Mouse (Mus musculus) urinary bladder, adult 2 months (tissue): ENCODE results near the gene Car14. TPM values are rescaled to one million over a fixed set of nuclear protein-coding genes. Genes with fewer than 3 reads are reported as not detected.
A peak's percentile ranks its signal among the peaks of the same experiment; 100 is the strongest.
"Not testable (repeated sequence)": the region's sequence is repeated elsewhere in the genome, so short reads cannot be mapped to it uniquely, and the experiment has no call there.

ENCODE experiments used
- DNase-seq: peaks from one replicate; pipeline ENCODE4 v3.0.0; 2022; ENCODE audit warnings: low spot score
- polyA plus RNA-seq: library from polyadenylated mRNA; depleted of rRNA; stranded (reverse); fragments of >200 nt; gene quantifications from 2 replicates; pipeline ENCODE4 v1.2.3, GENCODE M21; 2012

Gene Car14
- polyA plus RNA-seq, 1 experiment = 14.7 TPM

- DNase-seq = no peak
These were observed 20.6 kb upstream of the Car14 start for GRCm38 (mm10) chr3:95925087-95925486.

GRCm38 (mm10) chr3:95924185-95924584 lies 19.7 kb upstream of the Car14 start:
- DNase-seq = no peak

- not testable (repeated sequence) for DNase-seq
These were observed 18.9 kb upstream of the Car14 start for GRCm38 (mm10) chr3:95923429-95923828.

GRCm38 (mm10) chr3:95920532-95920931 lies 16.0 kb upstream of the Car14 start:
- not testable (repeated sequence) for DNase-seq

GRCm38 (mm10) chr3:95916760-95917159 lies 12.3 kb upstream of the Car14 start:
- DNase-seq = no peak

- DNase-seq = no peak
These were observed 10.2 kb upstream of the Car14 start for GRCm38 (mm10) chr3:95914706-95915105.

- DNase-seq = no peak
These were observed 3.1 kb upstream of the Car14 start for GRCm38 (mm10) chr3:95907613-95908012.

GRCm38 (mm10) chr3:95906860-95907259 lies 2.4 kb upstream of the Car14 start:
- no peak for DNase-seq

GRCm38 (mm10) chr3:95905940-95906492 lies 1.5 kb upstream of the Car14 start:
- no peak for DNase-seq

GRCm38 (mm10) chr3:95905146-95905939 lies 852 bp upstream of the Car14 start:
- no peak for DNase-seq

GRCm38 (mm10) chr3:95903753-95904502 lies 563 bp downstream of the Car14 start:
- no peak for DNase-seq

- no peak for DNase-seq
These were observed 1.8 kb downstream of the Car14 start for GRCm38 (mm10) chr3:95902643-95903042.

GRCm38 (mm10) chr3:95902373-95902625 lies 2.2 kb downstream of the Car14 start:
- DNase-seq = no peak

GRCm38 (mm10) chr3:95901616-95902372 lies 2.7 kb downstream of the Car14 start:
- no peak for DNase-seq

GRCm38 (mm10) chr3:95899800-95900524 lies 4.5 kb downstream of the Car14 start:
- no peak for DNase-seq

- not testable (repeated sequence) for DNase-seq
These were observed 9.0 kb downstream of the Car14 start for GRCm38 (mm10) chr3:95895501-95895900.

GRCm38 (mm10) chr3:95894317-95895160 lies 10.0 kb downstream of the Car14 start:
- no peak for DNase-seq

GRCm38 (mm10) chr3:95893606-95894316 lies 10.7 kb downstream of the Car14 start, which contains the start of gene Aph1a:
Aph1a (plus strand) TSS chr3:95893969.
- DNase-seq = peak; percentile 84

- DNase-seq = no peak
These were observed 11.4 kb downstream of the Car14 start for GRCm38 (mm10) chr3:95893126-95893525.
